Mouse (Mus musculus): ENCODE data around the gene Zdhhc21.

- TF ChIP-seq POLR2A (IDR thresholded peaks at IDR 0.05; ENCODE audit: borderline replicate concordance, low read depth, low read length) (no peak), CTCF (IDR thresholded peaks at IDR 0.05; ENCODE audit: low read depth, low read length) (no peak)
These were observed 35.5 kb upstream of the Zdhhc21 start for GRCm38 (mm10) chr4:82895227-82895626.

All from bone marrow macrophage, adult 2 months (primary cell).